Mouse (Mus musculus): ENCODE results near the gene Frmd8. TPM values are rescaled to one million over a fixed set of nuclear protein-coding genes. Genes with fewer than 3 reads are reported as not detected.

The Frmd8 gene
- polyA plus RNA-seq, 1 experiment from 2014 or later: 15.8 TPM

DNA sequence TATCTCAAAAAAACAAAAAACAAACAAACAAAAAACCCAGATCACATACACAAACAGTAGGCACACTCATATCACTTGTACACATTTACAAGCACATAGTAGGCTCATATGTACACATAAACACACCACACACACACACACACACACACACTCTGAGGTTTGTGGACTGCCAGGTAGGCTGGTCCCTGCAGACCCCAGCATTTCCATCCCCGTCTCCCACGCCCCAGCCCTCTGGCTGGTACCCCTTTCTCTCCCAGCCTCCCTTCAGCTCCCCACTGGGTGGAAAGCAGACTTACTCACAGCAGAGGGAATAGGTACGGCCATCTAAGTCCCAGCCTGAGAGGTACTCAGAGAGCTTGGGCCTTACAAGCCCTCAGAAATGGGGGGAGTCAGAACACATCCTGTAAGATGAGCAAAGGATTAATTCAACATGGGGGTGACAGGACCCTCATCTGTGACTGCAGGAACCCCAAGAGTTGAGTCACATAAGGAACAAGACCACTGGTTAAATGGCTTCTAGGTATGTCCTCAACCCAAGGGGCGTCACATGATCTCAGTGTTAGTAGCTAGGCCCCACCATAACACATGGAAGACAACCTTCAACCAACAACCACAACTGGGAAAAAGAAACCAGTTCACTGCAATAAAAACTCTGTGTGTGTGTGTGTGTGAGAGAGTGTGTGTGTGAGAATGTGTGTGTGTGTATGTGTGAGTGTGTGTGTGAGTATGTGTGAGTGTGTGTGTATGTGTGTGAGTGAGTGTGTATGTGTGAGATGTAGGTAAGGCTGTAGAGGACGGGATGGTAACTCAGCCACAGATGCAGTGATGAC is 49.0 kb downstream of the Frmd8 start:
- no peak overlapping the region for H3K9ac ChIP-seq (replicated peaks; ENCODE audit: low read length)
- H3K36me3 ChIP-seq (replicated peaks; ENCODE audit: control insufficient read depth, insufficient read depth, low read depth, low read length): no peaks in the 10 kb centered on the region
- no peak overlapping the region for H3K27ac ChIP-seq (replicated peaks; ENCODE audit: low read depth, low read length)
- DNase-seq (ENCODE audit: low spot score): no peak
- no peak overlapping the region for H3K4me2 ChIP-seq (ENCODE audit: low read depth, low read length)
- WGBS: 90% methylated on average over 5 of the region's 5 CpGs
- H3K4me3 ChIP-seq (ENCODE audit: low read depth, low read length): no peak overlapping the region
- ATAC-seq (replicated peaks; ENCODE audit: insufficient number of reproducible peaks, low FRiP score, low TSS enrichment, low read depth): no peak
- no peaks in the 10 kb centered on the region for H3K9me3 ChIP-seq (replicated peaks; ENCODE audit: control insufficient read depth, low read length)
- H3K27me3 ChIP-seq (ENCODE audit: control insufficient read depth, insufficient read depth, low read length): no peaks in the 10 kb centered on the region
- peaks cover 11% of the 10 kb centered on the region for H3K4me1 ChIP-seq (ENCODE audit: control insufficient read depth, insufficient read depth, low read length)

- ATAC-seq (replicated peaks; ENCODE audit: insufficient number of reproducible peaks, low FRiP score, low TSS enrichment, low read depth) (no peak), DNase-seq (ENCODE audit: low spot score) (no peak)
- Histone ChIP-seq H3K9ac (replicated peaks; ENCODE audit: low read length) (no peak overlapping the region), H3K27ac (replicated peaks; ENCODE audit: low read depth, low read length) (no peak overlapping the region), H3K4me2 (ENCODE audit: low read depth, low read length) (no peak overlapping the region; the same call in 1 of the 2 replicates), H3K27me3 (ENCODE audit: control insufficient read depth, insufficient read depth, low read length) (no peaks in the 10 kb centered on the region), H3K9me3 (replicated peaks; ENCODE audit: control insufficient read depth, low read length) (no peaks in the 10 kb centered on the region), H3K4me3 (ENCODE audit: low read depth, low read length) (no peak overlapping the region), H3K4me1 (ENCODE audit: control insufficient read depth, insufficient read depth, low read length) (peaks cover 11% of the 10 kb centered on the region), H3K36me3 (replicated peaks; ENCODE audit: control insufficient read depth, insufficient read depth, low read depth, low read length) (no peaks in the 10 kb centered on the region)
- WGBS: 74% methylated on average over 10 of the region's 10 CpGs
Observed at GRCm38 (mm10) chr19:5824826-5825617, 50.1 kb downstream of the Frmd8 start.

- DNase-seq (ENCODE audit: low spot score) (no peak), ATAC-seq (replicated peaks; ENCODE audit: insufficient number of reproducible peaks, low FRiP score, low TSS enrichment, low read depth) (no peak)
- H3K9ac ChIP-seq (replicated peaks; ENCODE audit: low read length): no peak overlapping the region
- no peaks in the 10 kb centered on the region for H3K9me3 ChIP-seq (replicated peaks; ENCODE audit: control insufficient read depth, low read length)
- no peak overlapping the region for H3K27ac ChIP-seq (replicated peaks; ENCODE audit: low read depth, low read length)
- H3K27me3 ChIP-seq (ENCODE audit: control insufficient read depth, insufficient read depth, low read length): no peaks in the 10 kb centered on the region
- 71% methylated on average over 22 of the region's 22 CpGs for WGBS
- peaks cover 11% of the 10 kb centered on the region for H3K4me1 ChIP-seq (ENCODE audit: control insufficient read depth, insufficient read depth, low read length)
- no peak overlapping the region; the same call in 1 of the 2 replicates for H3K4me2 ChIP-seq (ENCODE audit: low read depth, low read length)
- no peaks in the 10 kb centered on the region for H3K36me3 ChIP-seq (replicated peaks; ENCODE audit: control insufficient read depth, insufficient read depth, low read depth, low read length)
- no peak overlapping the region for H3K4me3 ChIP-seq (ENCODE audit: low read depth, low read length)
Observed at GRCm38 (mm10) chr19:5824043-5824825, 50.8 kb downstream of the Frmd8 start.

GRCm38 (mm10) chr19:5823266-5823839 is 51.7 kb downstream of the Frmd8 start:
- ATAC-seq (replicated peaks; ENCODE audit: insufficient number of reproducible peaks, low FRiP score, low TSS enrichment, low read depth) (no peak), DNase-seq (ENCODE audit: low spot score) (peak; percentile 79)
- Histone ChIP-seq H3K4me1 (ENCODE audit: control insufficient read depth, insufficient read depth, low read length) (peaks cover 11% of the 10 kb centered on the region), H3K9me3 (replicated peaks; ENCODE audit: control insufficient read depth, low read length) (no peaks in the 10 kb centered on the region), H3K4me2 (ENCODE audit: low read depth, low read length) (peak overlapping the region; percentile 16; the same call in 1 of the 2 replicates), H3K4me3 (ENCODE audit: low read depth, low read length) (no peak overlapping the region), H3K36me3 (replicated peaks; ENCODE audit: control insufficient read depth, insufficient read depth, low read depth, low read length) (no peaks in the 10 kb centered on the region), H3K9ac (replicated peaks; ENCODE audit: low read length) (0 out of 2 replicates have a peak overlapping the region, but pooled peaks have one; percentile 18), H3K27ac (replicated peaks; ENCODE audit: low read depth, low read length) (no peak overlapping the region), H3K27me3 (ENCODE audit: control insufficient read depth, insufficient read depth, low read length) (no peaks in the 10 kb centered on the region)
- 20% methylated on average over 9 of the region's 9 CpGs for WGBS

- no peak for DNase-seq (ENCODE audit: low spot score)
- Histone ChIP-seq H3K36me3 (replicated peaks; ENCODE audit: control insufficient read depth, insufficient read depth, low read depth, low read length) (no peaks in the 10 kb centered on the region), H3K4me1 (ENCODE audit: control insufficient read depth, insufficient read depth, low read length) (peaks cover 15% of the 10 kb centered on the region), H3K4me3 (ENCODE audit: low read depth, low read length) (no peak overlapping the region), H3K4me2 (ENCODE audit: low read depth, low read length) (no peak overlapping the region), H3K9me3 (replicated peaks; ENCODE audit: control insufficient read depth, low read length) (no peaks in the 10 kb centered on the region), H3K27me3 (ENCODE audit: control insufficient read depth, insufficient read depth, low read length) (no peaks in the 10 kb centered on the region), H3K9ac (replicated peaks; ENCODE audit: low read length) (no peak overlapping the region), H3K27ac (replicated peaks; ENCODE audit: low read depth, low read length) (0 out of 2 replicates have a peak overlapping the region, but pooled peaks have one; percentile 8)
- no peak for ATAC-seq (replicated peaks; ENCODE audit: insufficient number of reproducible peaks, low FRiP score, low TSS enrichment, low read depth)
- 69% methylated on average over 7 of the region's 7 CpGs for WGBS
Observed at GRCm38 (mm10) chr19:5822834-5823205, 52.3 kb downstream of the Frmd8 start.

DNA sequence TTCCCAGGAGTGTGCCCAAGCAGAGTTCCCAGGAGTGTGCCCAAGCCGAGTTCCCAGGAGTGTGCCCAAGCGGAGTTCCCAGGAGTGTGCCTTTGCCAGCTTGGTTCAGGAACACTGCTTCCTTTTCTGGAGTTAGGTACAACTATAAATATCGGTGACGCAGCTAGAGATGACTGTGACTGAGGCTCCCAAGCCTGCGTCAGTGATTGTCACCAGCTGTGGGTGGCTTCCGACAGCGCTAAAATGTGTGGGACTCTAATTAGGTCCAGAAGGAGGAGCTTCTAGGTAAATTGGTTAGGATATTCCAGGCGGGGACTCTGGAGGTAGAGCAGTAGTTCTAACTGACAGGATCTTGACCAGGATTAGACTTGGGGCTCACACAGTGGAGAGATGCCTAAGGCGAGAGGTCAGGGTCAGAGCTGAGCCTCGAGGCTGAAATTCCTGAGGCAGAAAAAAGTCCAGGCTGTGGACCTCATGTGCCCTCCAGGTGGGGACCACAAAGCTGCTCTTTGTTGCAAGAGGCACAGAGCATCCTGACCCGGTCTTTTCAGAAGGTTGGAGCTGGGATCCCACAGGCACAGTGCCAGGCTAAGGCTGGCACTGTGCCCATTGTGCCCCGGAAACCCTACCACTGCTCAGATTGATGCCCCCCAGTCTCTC is 52.8 kb downstream of the Frmd8 start:
- WGBS: 23% methylated on average over 12 of the region's 12 CpGs
- DNase-seq (ENCODE audit: low spot score) (peak; percentile 63), ATAC-seq (replicated peaks; ENCODE audit: insufficient number of reproducible peaks, low FRiP score, low TSS enrichment, low read depth) (0 out of 2 replicates have a peak, but pooled peaks have one; percentile 7)
- no peak overlapping the region for H3K9ac ChIP-seq (replicated peaks; ENCODE audit: low read length)
- no peak overlapping the region for H3K4me3 ChIP-seq (ENCODE audit: low read depth, low read length)
- peaks cover 16% of the 10 kb centered on the region for H3K4me1 ChIP-seq (ENCODE audit: control insufficient read depth, insufficient read depth, low read length)
- no peaks in the 10 kb centered on the region for H3K36me3 ChIP-seq (replicated peaks; ENCODE audit: control insufficient read depth, insufficient read depth, low read depth, low read length)
- H3K27me3 ChIP-seq (ENCODE audit: control insufficient read depth, insufficient read depth, low read length): no peaks in the 10 kb centered on the region
- 0 out of 2 replicates have a peak overlapping the region, but pooled peaks have one; percentile 8 for H3K27ac ChIP-seq (replicated peaks; ENCODE audit: low read depth, low read length)
- H3K4me2 ChIP-seq (ENCODE audit: low read depth, low read length): peak overlapping the region; percentile 7; the same call in 1 of the 2 replicates
- no peaks in the 10 kb centered on the region for H3K9me3 ChIP-seq (replicated peaks; ENCODE audit: control insufficient read depth, low read length)

DNA sequence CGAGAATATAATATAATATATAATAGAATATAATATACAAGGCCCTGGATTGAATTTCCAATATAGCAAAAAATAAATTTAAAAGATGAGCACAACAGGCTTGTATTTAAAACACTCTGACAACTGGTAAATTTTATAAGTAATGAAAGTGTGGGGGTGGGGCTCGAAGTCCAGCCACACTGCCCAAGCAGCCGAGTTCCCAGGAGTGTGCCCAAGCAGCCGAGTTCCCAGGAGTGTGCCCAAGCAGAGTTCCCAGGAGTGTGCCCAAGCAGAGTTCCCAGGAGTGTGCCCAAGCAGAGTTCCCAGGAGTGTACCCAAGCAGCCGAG is 53.3 kb downstream of the Frmd8 start:
- Histone ChIP-seq H3K4me1 (ENCODE audit: control insufficient read depth, insufficient read depth, low read length) (peaks cover 16% of the 10 kb centered on the region), H3K9me3 (replicated peaks; ENCODE audit: control insufficient read depth, low read length) (no peaks in the 10 kb centered on the region), H3K27me3 (ENCODE audit: control insufficient read depth, insufficient read depth, low read length) (no peaks in the 10 kb centered on the region), H3K9ac (replicated peaks; ENCODE audit: low read length) (no peak overlapping the region), H3K4me2 (ENCODE audit: low read depth, low read length) (no peak overlapping the region), H3K4me3 (ENCODE audit: low read depth, low read length) (no peak overlapping the region), H3K36me3 (replicated peaks; ENCODE audit: control insufficient read depth, insufficient read depth, low read depth, low read length) (no peaks in the 10 kb centered on the region), H3K27ac (replicated peaks; ENCODE audit: low read depth, low read length) (no peak overlapping the region)
- WGBS: 60% methylated on average over 5 of the region's 5 CpGs
- ATAC-seq (replicated peaks; ENCODE audit: insufficient number of reproducible peaks, low FRiP score, low TSS enrichment, low read depth) (no peak), DNase-seq (ENCODE audit: low spot score) (no peak)

Measured in embryonic facial prominence, embryonic 11.5 days (tissue).